Mouse (Mus musculus): Measurements from ENCODE around the gene Mvk.

DNA sequence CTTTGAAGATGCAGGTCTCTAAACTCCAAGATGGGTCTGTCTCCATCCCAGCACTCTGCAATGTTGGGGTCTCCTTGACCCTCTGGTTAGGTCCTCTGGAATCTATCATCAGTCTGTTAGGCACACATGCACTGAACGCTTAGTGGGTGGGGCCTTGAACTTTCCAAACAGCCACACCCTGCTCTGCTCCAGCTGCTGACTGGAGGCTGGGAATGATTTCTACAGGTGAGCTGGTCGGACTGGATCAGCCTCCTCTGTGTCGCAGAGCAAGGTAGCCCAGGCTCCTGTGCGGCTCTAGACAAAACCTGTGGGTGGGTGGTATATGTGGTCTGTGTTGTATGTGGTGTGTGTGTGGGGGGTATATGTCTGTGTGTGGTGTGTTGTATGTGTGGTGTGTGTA is 4.9 kb downstream of the Mvk start:
- no peak for TF ChIP-seq CTCF (IDR thresholded peaks at IDR 0.05; ENCODE audit: insufficient read depth, low read depth, low read length)
- no peak for TF ChIP-seq POLR2A (IDR thresholded peaks at IDR 0.05; ENCODE audit: insufficient read depth, low read depth, low read length)

All from olfactory bulb, adult 2 months (tissue).